Mouse (Mus musculus) v-Abl transformed pro-B cells (cell line): ENCODE measurements around the gene Zfand3.

ENCODE experiments used
- in situ Hi-C, 2 experiments: fragments of 400-800 bp; cut with MboI; formaldehyde crosslinking; loops; one replicate each; pipeline ENCODE4 v1.15.1; 2025; ENCODE audit not compliant: unreplicated experiment in 2 of 2

Zfand3 gene

DNA sequence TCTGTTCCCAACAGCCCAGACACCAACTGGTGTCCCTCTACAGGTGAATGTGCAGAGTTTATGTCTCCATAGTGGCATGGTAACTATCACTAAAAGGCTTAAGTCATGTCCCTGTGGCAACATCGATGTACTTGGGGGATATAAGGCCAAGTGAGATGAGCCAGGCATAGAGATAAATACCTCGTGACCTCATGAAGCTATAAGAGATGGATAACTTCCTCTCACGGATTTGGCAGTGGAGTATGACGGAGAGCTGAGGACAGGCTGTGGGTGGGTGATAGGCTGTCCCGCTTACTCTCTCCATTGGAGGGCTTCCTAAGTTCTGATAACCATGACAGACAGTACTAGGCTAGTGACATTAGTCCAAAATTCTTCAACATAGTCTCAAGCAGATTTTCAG, 208.8 kb downstream of the Zfand3 start:
- in situ Hi-C loops: no loop called here

DNA sequence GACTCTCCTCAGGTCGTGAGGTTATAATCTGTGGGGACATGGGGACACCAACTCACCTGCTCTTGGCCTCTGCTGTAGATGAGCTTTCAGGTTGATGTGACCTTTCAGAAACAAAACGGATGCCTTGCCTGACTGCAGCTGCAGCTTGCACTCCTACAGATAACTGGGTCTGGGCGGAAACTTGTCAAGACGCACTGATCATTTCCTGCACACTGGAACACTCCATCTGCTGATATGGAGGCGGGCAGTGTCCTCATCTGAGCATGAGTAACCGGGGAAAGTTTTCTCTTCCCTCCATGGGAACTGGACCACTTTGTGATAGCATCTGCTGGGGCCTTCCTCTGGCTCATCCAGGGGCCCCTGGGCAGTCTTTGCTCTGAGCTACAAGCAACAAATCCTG, 209.9 kb downstream of the Zfand3 start:
- in situ Hi-C loops: no loop called here

DNA sequence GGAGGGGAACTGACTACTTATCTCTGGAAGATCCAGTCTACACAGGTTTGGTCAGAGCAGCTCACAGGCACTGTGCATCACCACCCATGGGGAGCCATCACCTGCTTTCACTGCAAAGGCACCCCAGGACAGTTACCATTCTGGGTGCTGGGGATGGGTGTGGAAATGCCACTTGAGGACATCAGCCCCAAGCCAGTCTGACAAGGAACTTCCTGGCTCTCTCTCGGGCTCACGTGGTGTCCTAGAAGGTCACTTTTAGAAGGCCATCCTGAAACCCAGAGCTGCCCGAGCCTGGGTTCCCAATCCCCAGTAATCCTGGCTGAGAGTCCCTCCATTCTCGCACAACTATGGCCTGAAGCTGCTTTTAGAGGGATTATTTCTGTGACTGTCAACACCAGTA, 211.2 kb downstream of the Zfand3 start:
- in situ Hi-C loops: no loop called here

DNA sequence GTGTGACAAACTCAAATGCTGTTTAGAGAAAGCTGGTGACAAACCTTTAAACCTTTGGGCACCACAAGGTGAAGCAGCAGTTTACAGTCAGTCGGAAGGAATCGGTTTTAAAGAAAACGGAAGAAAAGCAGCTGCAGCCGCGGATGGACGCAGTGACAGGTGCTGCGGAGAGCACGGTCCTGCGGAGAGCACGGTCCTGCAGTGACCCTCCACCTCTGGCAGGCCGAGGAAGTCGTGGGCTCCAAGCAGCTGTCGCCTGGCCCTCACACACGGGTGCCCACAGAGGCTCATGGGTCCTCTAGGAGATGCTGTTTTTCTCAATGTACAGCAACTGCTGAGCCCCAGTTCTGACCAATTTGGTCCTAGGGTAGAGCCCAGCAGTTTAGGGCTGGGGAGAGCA, 217.1 kb downstream of the Zfand3 start:
- in situ Hi-C loops: no loop called here

DNA sequence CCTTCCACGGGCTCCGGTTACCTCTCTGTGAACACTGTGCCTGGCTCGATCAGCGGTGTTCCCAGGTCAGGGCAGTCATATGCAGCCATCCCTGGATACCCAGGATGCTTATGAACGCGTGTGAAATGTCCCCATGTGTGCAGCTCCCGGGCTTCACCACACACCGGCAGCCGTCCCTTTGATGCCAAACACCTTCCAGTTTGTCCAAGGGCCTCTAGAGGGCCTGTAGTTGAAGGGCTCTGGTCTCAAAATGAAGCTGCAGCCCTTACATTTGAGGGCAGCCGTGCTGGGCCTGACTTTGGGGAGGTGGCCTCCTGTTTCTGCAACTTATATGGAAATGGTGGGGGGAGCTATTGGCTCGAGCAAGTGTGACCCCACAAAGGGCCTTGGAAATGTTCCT, 217.8 kb downstream of the Zfand3 start:
- in situ Hi-C loops: no loop called here

DNA sequence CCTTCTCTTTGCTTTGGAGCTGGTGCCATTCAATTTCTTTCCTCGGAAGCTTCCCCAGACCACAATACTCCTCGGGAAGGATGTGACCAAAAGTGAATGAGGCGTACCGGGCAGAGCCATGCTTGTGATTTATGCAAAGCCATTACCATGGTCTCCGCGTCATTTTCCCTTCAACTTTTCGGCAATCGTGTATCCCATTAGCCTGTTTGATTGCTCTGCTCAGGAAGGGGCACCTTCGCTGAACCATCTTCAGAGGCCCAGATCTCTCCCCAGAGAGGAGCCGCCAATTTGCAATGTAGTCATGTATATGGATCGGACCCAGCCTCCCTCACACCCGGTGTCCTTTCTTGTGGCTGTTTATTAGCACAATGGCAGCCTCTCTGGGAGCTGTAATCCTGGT, 218.3 kb downstream of the Zfand3 start:
- in situ Hi-C loops: no loop called here

DNA sequence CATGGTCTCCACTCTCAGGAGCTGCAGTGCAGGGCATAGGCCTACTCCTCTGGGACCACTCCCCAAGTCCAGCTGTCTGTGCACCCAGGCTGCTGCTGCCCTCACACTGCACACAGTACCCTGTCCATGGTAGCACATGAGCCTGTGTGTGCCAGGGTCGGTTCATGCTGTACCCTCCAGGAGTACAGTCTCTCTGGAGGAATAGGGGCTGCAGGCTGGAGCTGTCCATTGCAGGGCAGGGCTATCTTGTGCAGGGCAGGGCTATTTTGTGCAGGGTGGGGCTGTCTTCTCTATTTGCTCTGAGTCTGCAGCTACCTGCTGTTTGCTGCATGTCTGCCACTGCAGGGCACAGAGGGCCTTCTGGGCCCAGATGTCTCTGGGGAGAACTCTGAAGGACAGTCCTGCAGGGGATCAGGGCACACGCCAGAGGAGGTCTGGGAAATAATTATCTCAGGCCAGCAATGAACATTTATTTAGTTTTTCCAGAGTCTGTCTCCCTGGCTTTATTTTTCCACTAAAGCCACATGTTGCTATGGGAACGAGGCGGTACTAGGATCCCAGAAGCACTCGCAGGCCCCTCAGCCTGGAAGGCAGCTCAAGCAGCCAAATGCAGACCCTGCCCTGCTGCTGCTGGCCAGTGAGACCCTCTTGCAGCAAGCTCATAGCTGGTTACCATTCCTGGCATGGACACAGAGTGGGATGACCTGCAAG, 220.7 kb downstream of the Zfand3 start:
- in situ Hi-C loops: no loop called here

DNA sequence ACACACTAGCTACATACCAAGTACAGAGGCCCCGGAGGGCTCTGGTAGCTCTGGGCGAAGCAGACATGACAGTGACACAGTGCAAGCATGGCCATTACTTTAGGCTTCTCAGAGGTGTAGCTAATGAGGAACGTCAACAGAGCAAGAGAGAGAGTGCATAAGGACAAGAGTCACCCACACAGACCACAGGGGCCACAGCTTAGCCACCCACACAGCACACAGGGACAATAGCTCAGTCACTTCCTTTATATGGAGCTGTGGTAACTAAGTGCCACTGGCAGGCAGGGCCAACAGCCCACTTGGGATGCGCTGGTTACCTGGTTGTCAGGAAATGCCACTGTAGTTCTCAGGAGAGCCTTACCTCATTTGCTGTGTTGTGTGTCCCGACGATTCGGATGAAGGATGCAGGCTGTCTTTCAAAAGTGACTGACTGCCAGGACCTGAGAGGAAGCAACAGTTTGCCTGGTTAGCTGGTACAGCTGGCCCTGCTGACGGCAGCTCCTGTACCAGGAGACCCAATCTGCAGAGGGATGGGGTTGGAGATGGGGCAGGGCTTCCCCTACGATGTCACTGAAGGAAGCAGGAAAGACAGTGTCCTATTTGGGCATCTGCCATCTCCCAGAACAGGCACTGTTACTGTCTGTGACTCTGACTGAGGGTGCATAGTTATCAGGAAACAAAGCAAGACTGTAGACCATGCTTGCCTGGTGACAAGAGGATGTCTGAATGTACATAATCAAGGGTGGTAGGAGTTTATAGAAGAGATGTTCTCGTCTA, 224.1 kb downstream of the Zfand3 start:
- in situ Hi-C loops: no loop called here

DNA sequence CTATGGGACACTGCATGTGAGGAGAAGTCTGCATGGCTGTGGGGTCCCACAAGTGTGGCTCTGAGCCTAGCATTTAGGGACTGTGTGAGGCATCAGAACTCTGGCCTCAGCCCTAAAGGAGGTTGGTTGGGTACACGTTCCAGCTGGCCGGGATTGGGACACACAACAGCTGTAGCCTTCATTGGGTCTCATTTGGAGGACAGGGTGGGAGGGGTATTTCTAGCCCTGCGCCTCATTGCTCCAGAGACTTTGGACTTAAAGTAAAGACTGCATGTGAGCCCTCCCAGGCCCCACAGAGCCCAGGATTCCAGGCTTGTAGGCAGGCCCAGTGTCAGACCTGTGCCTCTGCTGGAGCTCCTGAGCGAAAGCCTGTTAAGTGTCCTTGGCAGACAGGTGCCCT, 225.9 kb downstream of the Zfand3 start:
- in situ Hi-C loops: loop anchor here in 1 of 2 experiments (10.0 kb wide), 1 partner anchor 224 kb away; no protein-coding TSS in a partner anchor

DNA sequence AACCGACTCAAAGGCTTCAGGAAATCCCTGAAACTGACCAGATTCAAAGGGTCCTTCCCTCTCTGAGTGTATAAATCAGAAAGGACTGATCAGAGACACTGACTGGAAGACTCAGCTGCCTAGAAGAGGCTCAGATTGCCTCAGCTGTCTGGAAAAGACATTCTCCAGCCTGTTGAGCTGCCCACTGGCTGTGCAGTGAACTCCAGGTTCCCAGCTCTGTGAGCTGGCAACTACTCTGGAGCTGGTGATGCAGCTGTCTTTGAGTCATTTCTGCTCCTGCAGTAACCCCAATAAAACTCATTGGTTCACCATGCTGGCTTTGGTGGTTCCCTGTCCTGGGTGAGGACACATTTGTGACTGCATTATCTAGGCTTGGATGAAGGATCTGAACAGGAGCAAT, 226.9 kb downstream of the Zfand3 start:
- in situ Hi-C loops: loop anchor here in 1 of 2 experiments (10.0 kb wide), 1 partner anchor 223 kb away; no protein-coding TSS in a partner anchor

DNA sequence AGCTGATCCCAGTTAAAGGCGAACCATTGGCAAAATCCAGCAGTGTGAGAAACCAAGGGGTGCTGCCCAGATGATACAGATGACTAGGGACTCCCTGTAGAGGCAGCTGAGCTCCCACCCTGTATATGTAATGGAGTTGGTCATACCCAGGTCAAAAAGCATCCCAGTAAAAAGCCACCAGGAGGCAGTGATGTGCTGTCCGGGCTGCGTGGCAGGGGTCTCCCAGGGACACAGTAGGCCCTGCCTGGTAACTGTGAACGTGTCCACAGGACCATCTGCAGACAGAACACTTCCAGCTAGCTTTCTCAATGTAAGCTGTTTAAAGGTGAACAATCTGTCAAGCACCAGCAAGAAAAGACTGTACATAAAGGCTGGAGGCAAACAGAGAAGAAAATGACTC, 228.2 kb downstream of the Zfand3 start:
- in situ Hi-C loops: loop anchor here in 1 of 2 experiments (10.0 kb wide), 1 partner anchor 222 kb away; no protein-coding TSS in a partner anchor

DNA sequence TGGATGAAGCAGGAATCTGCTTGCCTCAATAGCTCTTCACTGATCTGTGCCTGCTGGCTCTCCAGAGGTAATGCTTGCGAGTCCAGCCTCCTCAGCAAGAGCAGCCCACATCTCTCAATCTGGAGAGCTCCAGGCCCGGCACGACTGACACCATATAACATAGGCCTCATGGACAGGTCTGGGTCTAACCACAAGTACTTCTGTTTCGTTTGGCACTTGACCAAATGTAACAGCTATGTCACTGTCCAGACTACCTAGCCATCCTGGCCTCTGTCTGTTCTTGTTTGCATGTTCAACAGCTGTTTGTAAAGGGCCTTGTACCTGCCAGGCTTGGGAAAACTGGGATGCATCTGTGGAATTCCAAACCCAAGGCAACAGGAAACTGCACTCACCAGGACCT, 230.8 kb downstream of the Zfand3 start:
- in situ Hi-C loops: loop anchor here in 1 of 2 experiments (10.0 kb wide), 1 partner anchor 219 kb away; no protein-coding TSS in a partner anchor

DNA sequence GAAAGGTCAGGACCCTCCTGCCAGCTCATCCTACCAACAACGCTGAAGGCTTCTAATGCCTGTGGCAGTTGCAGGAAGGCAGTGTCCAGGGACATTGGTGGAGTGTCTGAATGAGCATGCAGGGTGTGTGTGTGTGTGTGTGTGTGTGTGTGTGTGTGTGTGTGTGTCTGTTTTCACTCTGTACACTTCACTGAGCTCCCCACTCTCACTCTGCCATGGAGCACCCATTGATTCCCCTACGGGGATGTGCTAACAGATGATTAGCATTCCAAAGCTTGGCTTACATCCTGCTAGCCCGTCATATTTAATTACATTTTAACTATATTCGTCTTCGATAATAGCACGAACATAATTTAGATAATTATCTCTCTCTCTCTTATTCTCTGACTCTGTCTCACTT, 232.1 kb downstream of the Zfand3 start:
- in situ Hi-C loops: loop anchor here in 1 of 2 experiments (10.0 kb wide), 1 partner anchor 218 kb away; no protein-coding TSS in a partner anchor

DNA sequence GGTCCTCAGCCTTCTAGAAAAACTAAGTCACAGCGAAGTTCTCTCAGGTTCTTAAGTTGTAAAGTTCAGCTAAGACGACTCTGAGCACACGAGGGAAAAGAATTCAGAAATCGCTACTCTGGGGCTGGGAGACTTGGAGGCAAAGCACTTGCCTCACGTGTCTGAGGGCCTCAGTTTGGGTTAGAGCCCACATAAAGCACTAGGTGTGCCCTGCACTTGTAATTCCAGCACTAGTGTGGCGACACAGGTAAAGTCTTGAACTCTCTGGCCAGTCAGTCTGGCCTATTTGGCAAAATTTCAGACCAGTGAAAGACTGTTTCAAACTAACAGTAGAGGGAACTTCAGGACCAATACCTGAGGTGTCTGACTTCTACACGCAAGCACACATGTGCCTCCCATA, 233.1 kb downstream of the Zfand3 start:
- in situ Hi-C loops: loop anchor here in 1 of 2 experiments (10.0 kb wide), 1 partner anchor 217 kb away; no protein-coding TSS in a partner anchor

DNA sequence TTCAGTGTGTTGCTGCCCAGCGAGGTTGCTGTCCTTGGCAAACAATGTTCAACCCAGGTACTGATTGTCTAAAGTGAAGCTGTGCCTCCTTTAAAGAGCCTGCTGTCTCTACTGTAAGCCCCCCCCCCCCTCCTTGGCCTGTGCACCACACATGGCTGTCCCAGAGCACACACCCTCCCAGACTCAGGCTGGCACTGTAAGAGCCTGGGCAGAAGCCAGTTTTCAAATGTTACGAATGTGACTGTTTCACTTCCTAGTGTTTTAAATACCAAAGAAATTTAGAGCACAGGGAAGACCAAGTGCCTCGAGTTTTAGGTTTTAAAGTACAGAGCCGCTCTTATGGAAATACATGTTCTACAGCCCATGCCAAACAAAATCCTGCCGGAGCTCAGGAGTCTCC, 234.9 kb downstream of the Zfand3 start:
- in situ Hi-C loops: loop anchor here in 1 of 2 experiments (10.0 kb wide), 1 partner anchor 215 kb away; no protein-coding TSS in a partner anchor

DNA sequence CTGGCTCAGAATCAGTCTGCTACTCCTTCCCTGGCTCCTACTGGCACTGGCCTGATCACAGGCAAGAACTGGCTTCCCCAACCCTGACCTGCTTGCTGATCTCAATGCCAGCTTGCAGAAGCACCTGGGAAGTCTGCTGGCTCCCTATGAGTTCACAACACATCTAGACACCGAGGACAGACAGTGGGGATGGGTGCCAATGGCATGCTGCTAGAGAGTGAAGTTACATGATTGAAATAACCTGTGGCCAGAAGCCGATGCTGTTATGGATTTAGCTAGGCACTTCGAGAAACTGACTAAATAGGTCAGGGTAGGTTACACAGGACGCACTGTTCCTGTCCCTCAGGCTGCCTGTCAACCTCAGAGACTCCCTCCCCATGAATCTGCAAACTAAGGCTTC, 236.1 kb downstream of the Zfand3 start:
- in situ Hi-C loops: no loop called here

DNA sequence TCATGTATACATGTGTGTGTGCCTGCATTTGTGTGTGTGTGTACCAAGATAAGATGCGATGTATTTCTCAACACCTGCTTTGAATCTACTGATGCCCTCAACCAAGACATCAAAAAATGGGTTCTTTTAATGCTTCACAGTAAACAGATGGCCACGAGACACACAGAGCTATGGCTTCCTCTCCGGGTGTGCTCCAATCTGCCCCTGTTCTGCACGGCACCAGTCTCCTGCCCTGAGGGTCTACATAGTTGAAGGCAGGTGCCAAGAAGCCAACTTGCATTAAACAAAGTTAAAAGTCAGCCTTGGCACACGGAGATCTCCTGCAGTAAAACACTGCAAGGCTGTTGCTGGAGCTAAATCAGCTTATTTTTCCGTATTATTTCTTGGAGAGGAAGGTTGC, 236.5 kb downstream of the Zfand3 start:
- in situ Hi-C loops: no loop called here

DNA sequence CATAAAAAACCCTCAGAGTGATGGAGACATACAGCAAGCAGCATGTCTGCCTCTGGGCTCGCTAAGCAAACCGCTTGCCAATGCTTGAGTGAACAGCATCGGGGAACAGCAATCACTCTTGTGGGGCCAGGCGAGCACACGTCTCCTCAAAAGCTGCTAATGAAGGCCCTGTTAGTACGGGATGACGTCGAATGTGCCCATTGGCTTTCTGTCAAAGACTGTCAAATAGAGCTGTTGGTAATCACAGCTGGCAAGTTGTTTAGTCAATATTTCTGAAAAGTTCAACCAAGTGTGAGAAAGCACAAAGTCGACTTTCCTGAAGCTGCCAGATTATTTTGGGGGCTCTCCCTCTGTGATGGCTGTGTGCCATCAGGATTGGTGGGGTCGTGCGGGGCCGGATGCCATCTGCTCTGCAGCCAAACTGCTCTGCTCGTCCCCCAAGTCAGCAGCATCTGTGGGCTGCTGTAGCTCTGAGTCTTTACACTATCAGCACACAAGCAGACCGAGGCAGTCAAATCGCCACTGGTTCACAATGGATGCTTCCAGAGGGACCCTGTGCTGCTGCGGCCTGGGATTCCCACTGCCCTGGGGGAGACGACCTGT, 237.3 kb downstream of the Zfand3 start:
- in situ Hi-C loops: no loop called here

DNA sequence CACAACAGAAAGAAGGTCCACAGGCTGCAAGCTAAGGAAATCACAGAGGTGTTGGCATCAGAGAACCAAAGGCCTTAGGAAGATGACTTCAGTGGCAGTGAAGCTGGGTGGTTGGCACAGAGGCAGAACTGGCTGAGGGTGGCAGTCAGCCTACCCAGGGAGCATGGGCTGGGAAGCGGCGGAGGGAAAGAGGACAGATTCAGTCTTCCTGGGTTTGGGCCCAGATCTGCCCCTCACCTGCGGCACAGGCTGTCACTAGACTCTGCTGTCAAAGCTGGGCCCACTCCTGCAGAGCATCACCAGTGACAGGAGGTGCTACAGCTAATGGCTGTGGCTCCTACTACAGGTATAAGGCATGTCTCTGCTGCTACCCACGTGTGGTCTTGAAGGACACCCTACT, 238.1 kb downstream of the Zfand3 start:
- in situ Hi-C loops: no loop called here

DNA sequence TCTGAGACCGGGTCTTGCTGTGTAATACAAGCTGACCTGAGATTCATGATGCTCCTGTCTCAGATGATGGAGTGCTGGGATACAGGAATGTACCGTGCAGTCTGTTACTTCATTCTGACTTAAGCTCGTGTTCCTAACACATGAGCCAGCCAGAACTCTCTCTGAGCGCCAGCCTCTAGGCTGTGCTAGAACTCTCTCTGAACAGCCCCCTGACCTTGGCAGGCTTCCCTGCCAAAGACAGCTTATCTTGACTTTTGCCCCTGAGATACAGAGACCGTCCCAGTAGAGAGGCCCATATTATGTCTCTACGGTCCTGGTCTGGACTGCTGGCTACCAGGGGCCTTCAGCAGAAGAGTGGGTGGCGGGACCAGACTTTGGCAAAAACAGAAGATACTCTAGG, 239.0 kb downstream of the Zfand3 start:
- in situ Hi-C loops: no loop called here

DNA sequence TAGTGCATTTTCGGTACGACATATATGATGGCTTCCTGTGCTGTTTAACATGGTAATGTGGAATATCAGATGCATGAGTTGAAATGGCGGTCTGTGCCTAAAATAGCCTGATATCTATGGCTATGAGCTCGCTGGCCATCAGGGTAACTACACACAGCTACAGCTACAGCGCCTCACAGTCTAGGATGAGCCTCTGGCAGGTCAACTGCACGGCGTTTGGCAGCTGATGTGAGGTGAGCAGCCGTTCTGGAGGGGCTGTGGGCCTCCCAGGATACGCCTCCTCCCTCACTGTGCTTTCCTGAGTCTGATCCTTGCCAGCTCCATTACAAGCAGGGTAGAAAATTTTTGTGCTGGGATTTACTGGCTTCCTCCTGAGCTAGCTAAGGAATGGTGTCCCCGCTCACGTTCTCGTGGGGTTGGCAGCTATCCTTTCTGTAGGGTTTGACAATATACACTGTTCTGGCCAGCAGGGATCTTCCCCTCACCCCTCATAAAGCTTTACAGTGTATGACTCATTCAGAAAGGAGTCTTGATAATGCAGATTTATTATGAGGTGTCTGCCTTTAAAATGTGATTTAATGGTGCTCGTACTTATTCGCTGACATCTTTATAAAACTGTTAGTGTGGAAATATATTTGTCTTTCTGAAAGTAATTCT, 240.2 kb downstream of the Zfand3 start:
- in situ Hi-C loops: no loop called here
